Mouse (Mus musculus): ENCODE results near the gene Malrd1. TPM values are rescaled to one million over a fixed set of nuclear protein-coding genes. Genes with fewer than 3 reads are reported as not detected.
"Not testable (repeated sequence)": the region's sequence is repeated elsewhere in the genome, so short reads cannot be mapped to it uniquely, and the experiment has no call there.

Gene Malrd1
- total RNA-seq (2022), result not detected

- DNase-seq (ENCODE audit: low spot score in 2 of 2), result no peak
Measured at GRCm38 (mm10) chr2:15526241-15526924, at the start of gene Malrd1. TSS of gene Malrd1 (plus strand) at chr2:15526479.

- no peak for DNase-seq (ENCODE audit: low spot score in 2 of 2)
Measured at GRCm38 (mm10) chr2:15538643-15539042, 12.4 kb downstream of the Malrd1 start.

GRCm38 (mm10) chr2:15613327-15613948, 87.2 kb downstream of the Malrd1 start:
- no peak for DNase-seq (ENCODE audit: low spot score in 2 of 2)

GRCm38 (mm10) chr2:15614026-15614425, 87.7 kb downstream of the Malrd1 start:
- no peak for DNase-seq (ENCODE audit: low spot score in 2 of 2)

GRCm38 (mm10) chr2:15635761-15636160, 109.5 kb downstream of the Malrd1 start:
- no peak for DNase-seq (ENCODE audit: low spot score in 2 of 2)

GRCm38 (mm10) chr2:15643864-15644263, 117.6 kb downstream of the Malrd1 start:
- no peak for DNase-seq (ENCODE audit: low spot score in 2 of 2)

GRCm38 (mm10) chr2:15656388-15656787, 130.1 kb downstream of the Malrd1 start:
- DNase-seq (ENCODE audit: low spot score in 2 of 2), result no peak

- no peak for DNase-seq (ENCODE audit: low spot score in 2 of 2)
Measured at GRCm38 (mm10) chr2:15702977-15703376, 176.7 kb downstream of the Malrd1 start.

- DNase-seq (ENCODE audit: low spot score in 2 of 2), result no peak
Measured at GRCm38 (mm10) chr2:15740945-15741344, 214.7 kb downstream of the Malrd1 start.

GRCm38 (mm10) chr2:15744979-15745688, 218.9 kb downstream of the Malrd1 start:
- no peak for DNase-seq (ENCODE audit: low spot score in 2 of 2)

- no peak for DNase-seq (ENCODE audit: low spot score in 2 of 2)
Measured at GRCm38 (mm10) chr2:15784818-15785217, 258.5 kb downstream of the Malrd1 start.

GRCm38 (mm10) chr2:15815724-15816123, 289.4 kb downstream of the Malrd1 start:
- DNase-seq (ENCODE audit: low spot score in 2 of 2), result no peak

- peak in 1 of 2 experiments; percentile 2 for DNase-seq (ENCODE audit: low spot score in 2 of 2)
Measured at GRCm38 (mm10) chr2:15869380-15869779, 343.1 kb downstream of the Malrd1 start.

GRCm38 (mm10) chr2:15893418-15894120, 367.3 kb downstream of the Malrd1 start:
- DNase-seq (ENCODE audit: low spot score in 2 of 2), result no peak

GRCm38 (mm10) chr2:15925432-15925831, 399.2 kb downstream of the Malrd1 start:
- no peak for DNase-seq (ENCODE audit: low spot score in 2 of 2)

GRCm38 (mm10) chr2:15926041-15926440, 399.8 kb downstream of the Malrd1 start:
- DNase-seq (ENCODE audit: low spot score in 2 of 2), result no peak

GRCm38 (mm10) chr2:15931479-15931878, 405.2 kb downstream of the Malrd1 start:
- no peak for DNase-seq (ENCODE audit: low spot score in 2 of 2)

- DNase-seq (ENCODE audit: low spot score in 2 of 2), result no peak
Measured at GRCm38 (mm10) chr2:15931924-15932323, 405.6 kb downstream of the Malrd1 start.

- no peak for DNase-seq (ENCODE audit: low spot score in 2 of 2)
Measured at GRCm38 (mm10) chr2:15932340-15932739, 406.1 kb downstream of the Malrd1 start.

GRCm38 (mm10) chr2:16002925-16003324, 476.6 kb downstream of the Malrd1 start:
- DNase-seq (ENCODE audit: low spot score in 2 of 2), result no peak

- not testable (repeated sequence) for DNase-seq (ENCODE audit: low spot score in 2 of 2)
Measured at GRCm38 (mm10) chr2:16017046-16017445, 490.8 kb downstream of the Malrd1 start.

GRCm38 (mm10) chr2:16017719-16018118, 491.4 kb downstream of the Malrd1 start:
- not testable (repeated sequence) for DNase-seq (ENCODE audit: low spot score in 2 of 2)
